8 mouse cellular contexts compared by ENCODE assay signal in the genomic region with DNA sequence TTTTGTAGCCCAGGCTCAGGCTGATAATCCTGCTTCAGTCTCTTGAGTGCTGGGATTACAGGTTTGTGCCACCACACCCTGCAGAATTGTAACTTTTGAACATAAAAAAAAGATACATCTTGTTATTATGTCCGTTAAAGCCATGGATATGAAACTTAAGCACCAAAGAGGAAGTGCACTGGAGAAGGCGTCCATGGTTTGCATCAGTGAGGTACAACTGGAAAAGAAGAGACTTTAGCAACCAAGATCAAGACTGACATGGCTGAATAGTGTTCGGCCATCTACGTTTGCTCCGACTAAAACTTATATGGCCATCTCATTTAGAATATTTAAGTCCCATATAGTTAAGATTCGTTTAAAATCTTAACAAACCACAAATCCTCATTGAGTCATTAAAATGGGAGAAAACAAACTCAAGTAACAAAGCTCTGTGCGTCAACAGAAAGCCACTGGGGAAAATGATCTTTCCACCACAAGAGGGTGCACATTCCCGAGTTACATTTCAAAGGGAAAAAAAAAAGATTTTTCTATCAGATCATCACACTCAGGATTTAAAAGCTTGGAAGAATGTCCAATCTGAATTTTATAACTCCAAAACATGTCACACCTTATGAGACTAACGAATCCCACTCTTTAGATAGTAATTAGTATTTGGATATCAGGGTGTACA. TPM values are rescaled to one million over a fixed set of nuclear protein-coding genes. Genes with fewer than 3 reads are reported as not detected.
DNase-seq lines count a peak whose midpoint lies in the region; ATAC-seq lines count a peak whose summit lies in the region.

No protein-coding gene starts in this region.

- H3K36me3 ChIP-seq in forebrain, embryonic 13.5 days (ENCODE audit: poor library complexity, severe bottlenecking) = no peaks in the 10 kb centered on the region
- no peaks in the 10 kb centered on the region for H3K36me3 ChIP-seq in forebrain, embryonic 11.5 days (ENCODE audit: control insufficient read depth, insufficient read depth, low read length)

- ATAC-seq in forebrain, embryonic 13.5 days = no peak
- no peak for ATAC-seq in forebrain, embryonic 11.5 days (replicated peaks; ENCODE audit: low FRiP score)
- ATAC-seq in megakaryocyte-erythroid progenitor cell, adult 5-6 weeks (replicated peaks; ENCODE audit: low FRiP score, low TSS enrichment, poor library complexity, severe bottlenecking) = no peak

- H3K27me3 ChIP-seq in forebrain, embryonic 13.5 days = no peaks in the 10 kb centered on the region
- no peaks in the 10 kb centered on the region for H3K27me3 ChIP-seq in forebrain, embryonic 11.5 days (ENCODE audit: control insufficient read depth, insufficient read depth, low read length)

- H3K27ac ChIP-seq in forebrain, embryonic 13.5 days = 0 out of 2 replicates have a peak overlapping the region, but pooled peaks have one; percentile 16
- H3K27ac ChIP-seq in forebrain, embryonic 11.5 days (ENCODE audit: low read depth, low read length) = no peak overlapping the region

- no peak overlapping the region for H3K4me3 ChIP-seq in forebrain, embryonic 13.5 days
- H3K4me3 ChIP-seq in forebrain, embryonic 11.5 days (ENCODE audit: low read depth, low read length) = no peak overlapping the region

- no peak overlapping the region for H3K9ac ChIP-seq in forebrain, embryonic 13.5 days
- H3K9ac ChIP-seq in forebrain, embryonic 11.5 days (ENCODE audit: low read length) = no peak overlapping the region

- no peaks in the 10 kb centered on the region for H3K9me3 ChIP-seq in forebrain, embryonic 13.5 days (replicated peaks)
- H3K9me3 ChIP-seq in forebrain, embryonic 11.5 days (ENCODE audit: control insufficient read depth, low read length) = no peaks in the 10 kb centered on the region

- peaks cover 9% of the 10 kb centered on the region for H3K4me1 ChIP-seq in forebrain, embryonic 13.5 days
- no peaks in the 10 kb centered on the region for H3K4me1 ChIP-seq in forebrain, embryonic 11.5 days (replicated peaks; ENCODE audit: control insufficient read depth, insufficient read depth, low read length)

- H3K4me2 ChIP-seq in forebrain, embryonic 13.5 days = no peak overlapping the region; the same call in 1 of the 2 replicates
- H3K4me2 ChIP-seq in forebrain, embryonic 11.5 days (ENCODE audit: low read depth, low read length, severe bottlenecking) = no peak overlapping the region

- no peak for DNase-seq in forebrain, embryonic 11.5 days (ENCODE audit: low spot score)
- DNase-seq in right cerebral cortex, adult 2 months (ENCODE audit: low spot score in 2 of 2) = peak; percentile 48 to 67
- no peak for DNase-seq in right cerebral cortex, postnatal 25 days
- peak; percentile 28 to 62 for DNase-seq in cerebellum, postnatal 36 days
- peak; percentile 61 for DNase-seq in kidney, postnatal 14 days
- DNase-seq in lung, postnatal 14 days = peak; percentile 65

- WGBS in forebrain, embryonic 13.5 days = 42% methylated on average over 9 of the region's 9 CpGs
- 38% methylated on average over 9 of the region's 9 CpGs for WGBS in forebrain, embryonic 11.5 days

RNA-seq across cellular contexts. Expression of a gene that starts 43.2 kb away (rescaled TPM):
- 2.4 and 2.8 TPM in 2 replicates for polyA plus RNA-seq in forebrain, embryonic 13.5 days (2015; fragmentation: Nextera tagmentation; extraction: Ambion mirVana)
- polyA plus RNA-seq in forebrain, embryonic 11.5 days (2014; fragmentation: Nextera tagmentation; extraction: Ambion mirVana) = 0.77 and 1.0 TPM in 2 replicates
- 0.82 TPM in 1 of 2 replicates, not detected in the other for total RNA-seq in megakaryocyte-erythroid progenitor cell, adult 5-6 weeks (2014; fragmentation: Nextera tagmentation)
- 0.65 TPM in 1 of 2 replicates, not detected in the other for total RNA-seq in megakaryocyte-erythroid progenitor cell, adult 5-6 weeks (2017)

RNA-seq across cellular contexts. Expression of a gene that starts 52.4 kb away (rescaled TPM):
- 53.3 and 56.9 TPM in 2 replicates for polyA plus RNA-seq in forebrain, embryonic 13.5 days (2015; fragmentation: Nextera tagmentation; extraction: Ambion mirVana)
- 26.5 and 27.7 TPM in 2 replicates for polyA plus RNA-seq in forebrain, embryonic 11.5 days (2014; fragmentation: Nextera tagmentation; extraction: Ambion mirVana)
- 7.2 and 14.8 TPM in 2 replicates for total RNA-seq in megakaryocyte-erythroid progenitor cell, adult 5-6 weeks (2014; fragmentation: Nextera tagmentation)
- total RNA-seq in megakaryocyte-erythroid progenitor cell, adult 5-6 weeks (2017) = 21.1 and 28.5 TPM in 2 replicates

Comparison
In these comparisons a context has a peak if more than half of its experiments do, and no peak if none do; other contexts are left out.
1. DNase-seq: peak in right cerebral cortex, adult 2 months (2 of 2), cerebellum, postnatal 36 days (2 of 2), kidney, postnatal 14 days (single experiment) and lung, postnatal 14 days (single experiment); none in forebrain, embryonic 11.5 days (single experiment) and right cerebral cortex, postnatal 25 days (single experiment).